Mouse (Mus musculus): ENCODE measurements around the gene Epp13. TPM values are rescaled to one million over a fixed set of nuclear protein-coding genes. Genes with fewer than 3 reads are reported as not detected.
"Not testable (repeated sequence)": the region's sequence is repeated elsewhere in the genome, so short reads cannot be mapped to it uniquely, and the experiment has no call there.

The Epp13 gene
- polyA plus RNA-seq, 1 experiment from 2014 or later, result not detected

GRCm38 (mm10) chr7:6244361-6245292 lies 7.9 kb upstream of the Epp13 start:
- H3K27me3 ChIP-seq (replicated peaks; ENCODE audit: control insufficient read depth, insufficient read depth, low read length), result no peaks in the 10 kb centered on the region
- no peaks in the 10 kb centered on the region for H3K36me3 ChIP-seq (ENCODE audit: control insufficient read depth, insufficient read depth, low read length)
- no peak for ATAC-seq
- H3K27ac ChIP-seq (ENCODE audit: low read length), result no peak overlapping the region
- no peaks in the 10 kb centered on the region for H3K9me3 ChIP-seq (ENCODE audit: control insufficient read depth, low read length)
- no peak overlapping the region for H3K4me2 ChIP-seq (ENCODE audit: low read depth, low read length)
- H3K4me1 ChIP-seq (ENCODE audit: control insufficient read depth, insufficient read depth, low read length), result no peaks in the 10 kb centered on the region
- H3K4me3 ChIP-seq (ENCODE audit: low read length), result no peak overlapping the region
- H3K9ac ChIP-seq (ENCODE audit: low read depth, low read length), result no peak overlapping the region
- WGBS, result 39% methylated on average over 11 of the region's 11 CpGs

GRCm38 (mm10) chr7:6254451-6254850 lies 1.9 kb downstream of the Epp13 start:
- no peaks in the 10 kb centered on the region for H3K4me1 ChIP-seq (ENCODE audit: control insufficient read depth, insufficient read depth, low read length)
- H3K36me3 ChIP-seq (ENCODE audit: control insufficient read depth, insufficient read depth, low read length), result no peaks in the 10 kb centered on the region
- no peak overlapping the region for H3K27ac ChIP-seq (ENCODE audit: low read length)
- H3K4me3 ChIP-seq (ENCODE audit: low read length), result no peak overlapping the region
- H3K27me3 ChIP-seq (replicated peaks; ENCODE audit: control insufficient read depth, insufficient read depth, low read length), result no peaks in the 10 kb centered on the region
- no peak overlapping the region for H3K4me2 ChIP-seq (ENCODE audit: low read depth, low read length)
- 92% methylated on average over 5 of the region's 5 CpGs for WGBS
- no peak overlapping the region for H3K9ac ChIP-seq (ENCODE audit: low read depth, low read length)
- no peak for ATAC-seq
- H3K9me3 ChIP-seq (ENCODE audit: control insufficient read depth, low read length), result no peaks in the 10 kb centered on the region

GRCm38 (mm10) chr7:6257386-6257785 lies 4.9 kb downstream of the Epp13 start:
- H3K9me3 ChIP-seq (ENCODE audit: control insufficient read depth, low read length), result no peaks in the 10 kb centered on the region
- H3K4me2 ChIP-seq (ENCODE audit: low read depth, low read length), result no peak overlapping the region
- 86% methylated on average over 4 of the region's 4 CpGs for WGBS
- no peak overlapping the region for H3K27ac ChIP-seq (ENCODE audit: low read length)
- no peak overlapping the region for H3K9ac ChIP-seq (ENCODE audit: low read depth, low read length)
- H3K4me3 ChIP-seq (ENCODE audit: low read length), result no peak overlapping the region
- H3K27me3 ChIP-seq (replicated peaks; ENCODE audit: control insufficient read depth, insufficient read depth, low read length), result no peaks in the 10 kb centered on the region
- no peaks in the 10 kb centered on the region for H3K36me3 ChIP-seq (ENCODE audit: control insufficient read depth, insufficient read depth, low read length)
- no peaks in the 10 kb centered on the region for H3K4me1 ChIP-seq (ENCODE audit: control insufficient read depth, insufficient read depth, low read length)
- ATAC-seq, result no peak

- Histone ChIP-seq H3K9ac (ENCODE audit: low read depth, low read length) (no peak overlapping the region), H3K9me3 (ENCODE audit: control insufficient read depth, low read length) (no peaks in the 10 kb centered on the region), H3K4me2 (ENCODE audit: low read depth, low read length) (no peak overlapping the region), H3K27ac (ENCODE audit: low read length) (no peak overlapping the region), H3K4me3 (ENCODE audit: low read length) (no peak overlapping the region), H3K27me3 (replicated peaks; ENCODE audit: control insufficient read depth, insufficient read depth, low read length) (no peaks in the 10 kb centered on the region), H3K4me1 (ENCODE audit: control insufficient read depth, insufficient read depth, low read length) (no peaks in the 10 kb centered on the region), H3K36me3 (ENCODE audit: control insufficient read depth, insufficient read depth, low read length) (no peaks in the 10 kb centered on the region)
- WGBS, result 44% methylated on average over 16 of the region's 16 CpGs
- no peak for ATAC-seq
Measured at GRCm38 (mm10) chr7:6258232-6259220, 6.0 kb downstream of the Epp13 start.

GRCm38 (mm10) chr7:6260004-6260403 lies 7.5 kb downstream of the Epp13 start:
- not testable (repeated sequence) for ATAC-seq

GRCm38 (mm10) chr7:6262120-6262519 lies 9.6 kb downstream of the Epp13 start:
- Histone ChIP-seq H3K9ac (ENCODE audit: low read depth, low read length) (no peak overlapping the region), H3K27me3 (replicated peaks; ENCODE audit: control insufficient read depth, insufficient read depth, low read length) (no peaks in the 10 kb centered on the region), H3K4me1 (ENCODE audit: control insufficient read depth, insufficient read depth, low read length) (no peaks in the 10 kb centered on the region), H3K4me3 (ENCODE audit: low read length) (no peak overlapping the region), H3K4me2 (ENCODE audit: low read depth, low read length) (no peak overlapping the region), H3K36me3 (ENCODE audit: control insufficient read depth, insufficient read depth, low read length) (no peaks in the 10 kb centered on the region), H3K27ac (ENCODE audit: low read length) (no peak overlapping the region), H3K9me3 (ENCODE audit: control insufficient read depth, low read length) (no peaks in the 10 kb centered on the region)
- WGBS, result 81% methylated on average over 3 of the region's 3 CpGs
- ATAC-seq, result no peak

More at GRCm38 (mm10) chr7:6260004-6260403, 7.5 kb downstream of the Epp13 start:
- H3K9ac ChIP-seq (ENCODE audit: low read depth, low read length); H3K27me3 ChIP-seq (replicated peaks; ENCODE audit: control insufficient read depth, insufficient read depth, low read length); H3K27ac ChIP-seq (ENCODE audit: low read length); H3K9me3 ChIP-seq (ENCODE audit: control insufficient read depth, low read length); H3K4me3 ChIP-seq (ENCODE audit: low read length); H3K4me1 ChIP-seq (ENCODE audit: control insufficient read depth, insufficient read depth, low read length); H3K4me2 ChIP-seq (ENCODE audit: low read depth, low read length); H3K36me3 ChIP-seq (ENCODE audit: control insufficient read depth, insufficient read depth, low read length): not testable (repeated sequence)
- WGBS, result 43% methylated on average over 2 of the region's 2 CpGs

GRCm38 (mm10) chr7:6262984-6263383 lies 10.5 kb downstream of the Epp13 start:
- Histone ChIP-seq H3K4me3 (ENCODE audit: low read length) (no peak overlapping the region), H3K36me3 (ENCODE audit: control insufficient read depth, insufficient read depth, low read length) (no peaks in the 10 kb centered on the region), H3K4me1 (ENCODE audit: control insufficient read depth, insufficient read depth, low read length) (no peaks in the 10 kb centered on the region), H3K9ac (ENCODE audit: low read depth, low read length) (no peak overlapping the region), H3K27ac (ENCODE audit: low read length) (no peak overlapping the region), H3K4me2 (ENCODE audit: low read depth, low read length) (no peak overlapping the region), H3K27me3 (replicated peaks; ENCODE audit: control insufficient read depth, insufficient read depth, low read length) (no peaks in the 10 kb centered on the region), H3K9me3 (ENCODE audit: control insufficient read depth, low read length) (no peaks in the 10 kb centered on the region)
- no peak for ATAC-seq
- 84% methylated on average over 4 of the region's 4 CpGs for WGBS

GRCm38 (mm10) chr7:6265695-6266094 lies 13.2 kb downstream of the Epp13 start:
- no peak for ATAC-seq
- H3K4me3 ChIP-seq (ENCODE audit: low read length), result no peak overlapping the region
- no peak overlapping the region for H3K9ac ChIP-seq (ENCODE audit: low read depth, low read length)
- no peaks in the 10 kb centered on the region for H3K9me3 ChIP-seq (ENCODE audit: control insufficient read depth, low read length)
- no peaks in the 10 kb centered on the region for H3K27me3 ChIP-seq (replicated peaks; ENCODE audit: control insufficient read depth, insufficient read depth, low read length)
- no peaks in the 10 kb centered on the region for H3K4me1 ChIP-seq (ENCODE audit: control insufficient read depth, insufficient read depth, low read length)
- H3K27ac ChIP-seq (ENCODE audit: low read length), result no peak overlapping the region
- H3K4me2 ChIP-seq (ENCODE audit: low read depth, low read length), result no peak overlapping the region
- no peaks in the 10 kb centered on the region for H3K36me3 ChIP-seq (ENCODE audit: control insufficient read depth, insufficient read depth, low read length)
- 67% methylated on average over 8 of the region's 8 CpGs for WGBS

- Histone ChIP-seq H3K4me2 (ENCODE audit: low read depth, low read length) (no peak overlapping the region), H3K27ac (ENCODE audit: low read length) (no peak overlapping the region), H3K9ac (ENCODE audit: low read depth, low read length) (no peak overlapping the region), H3K9me3 (ENCODE audit: control insufficient read depth, low read length) (no peaks in the 10 kb centered on the region), H3K36me3 (ENCODE audit: control insufficient read depth, insufficient read depth, low read length) (no peaks in the 10 kb centered on the region), H3K4me1 (ENCODE audit: control insufficient read depth, insufficient read depth, low read length) (no peaks in the 10 kb centered on the region), H3K4me3 (ENCODE audit: low read length) (no peak overlapping the region), H3K27me3 (replicated peaks; ENCODE audit: control insufficient read depth, insufficient read depth, low read length) (no peaks in the 10 kb centered on the region)
- WGBS, result 23% methylated on average over 3 of the region's 3 CpGs
- no peak for ATAC-seq
Measured at GRCm38 (mm10) chr7:6277906-6278305, 25.4 kb downstream of the Epp13 start.

Data from intestine, embryonic 16.5 days (tissue).